Mouse (Mus musculus) myocyte (in vitro differentiated cells): Measurements from ENCODE around the gene Fam71a. TPM values are rescaled to one million over a fixed set of nuclear protein-coding genes. Genes with fewer than 3 reads are reported as not detected.

Experiments used
- H3K27me3 ChIP-seq: one replicate; pipeline ENCODE4 v1.6.1; 2011; ENCODE audit not compliant: control insufficient read depth, insufficient read depth, insufficient read length
- H3K36me3 ChIP-seq: one replicate; pipeline ENCODE4 v1.6.1; 2011; ENCODE audit not compliant: control insufficient read depth, insufficient read depth
- H3K4me2 ChIP-seq: one replicate; pipeline ENCODE4 v1.6.1; 2011; ENCODE audit warnings: low read depth, control low read depth
- H3K4me3 ChIP-seq: one replicate; pipeline ENCODE4 v1.5.1; 2011; ENCODE audit warnings: mild to moderate bottlenecking, control low read depth, moderate library complexity
- H3K79me2 ChIP-seq: one replicate; pipeline ENCODE4 v1.6.1; 2011; ENCODE audit not compliant: control insufficient read depth, insufficient read depth
- H3ac ChIP-seq: one replicate; pipeline ENCODE4 v1.6.1; 2011; ENCODE audit not compliant: control insufficient read depth, insufficient read length
- CEBPB ChIP-seq: IDR thresholded peaks from 2 replicates; pipeline ENCODE4 v1.6.1; 2011; ENCODE audit warnings: mild to moderate bottlenecking, moderate library complexity; ENCODE audit not compliant: poor library complexity, insufficient read depth, severe bottlenecking
- E2F4 ChIP-seq: IDR thresholded peaks from one replicate; pipeline ENCODE4 v1.6.1; 2011; ENCODE audit warnings: mild to moderate bottlenecking, control low read depth, moderate library complexity; ENCODE audit not compliant: insufficient read depth
- MAX ChIP-seq: IDR thresholded peaks from one replicate; pipeline ENCODE4 v1.6.1; 2011; ENCODE audit warnings: low read depth, mild to moderate bottlenecking, control low read depth
- MYOD1 ChIP-seq, 3 experiments: IDR thresholded peaks; one replicate each; pipeline ENCODE4 v1.6.1; 2011; ENCODE audit warnings: control low read depth in 2 of 3, low read depth in 2 of 3, mild to moderate bottlenecking in 2 of 3, moderate library complexity in 1 of 3; ENCODE audit not compliant: insufficient read length in 2 of 3, control insufficient read depth in 1 of 3
- MYOG ChIP-seq, 3 experiments: IDR thresholded peaks; one replicate each; pipeline ENCODE4 v1.6.1; 2011; ENCODE audit warnings: control low read depth in 2 of 3, low read depth in 2 of 3, mild to moderate bottlenecking in 2 of 3; ENCODE audit not compliant: insufficient read length in 2 of 3, control insufficient read depth in 1 of 3, insufficient read depth in 1 of 3
- POLR2A ChIP-seq: IDR thresholded peaks from one replicate; pipeline ENCODE4 v1.6.1; 2011; ENCODE audit warnings: low read depth, mild to moderate bottlenecking, control low read depth, moderate library complexity; ENCODE audit not compliant: insufficient read length
- POLR2AphosphoS2 ChIP-seq: IDR thresholded peaks from one replicate; pipeline ENCODE4 v1.6.1; 2011; ENCODE audit warnings: low read depth, control low read depth; ENCODE audit not compliant: insufficient read length
- REST ChIP-seq: IDR thresholded peaks from one replicate; pipeline ENCODE4 v1.6.1; 2011; ENCODE audit warnings: mild to moderate bottlenecking, control low read depth, moderate library complexity; ENCODE audit not compliant: insufficient read depth, insufficient read length
- SRF ChIP-seq: IDR thresholded peaks from one replicate; pipeline ENCODE4 v1.6.1; 2011; ENCODE audit warnings: low read depth; ENCODE audit not compliant: control insufficient read depth, insufficient read length
- TCF12 ChIP-seq: IDR thresholded peaks from one replicate; pipeline ENCODE4 v1.6.1; 2011; ENCODE audit warnings: mild to moderate bottlenecking, control low read depth; ENCODE audit not compliant: poor library complexity, insufficient read depth, severe bottlenecking
- TCF3 ChIP-seq: IDR thresholded peaks from one replicate; pipeline ENCODE4 v1.6.1; 2011; ENCODE audit warnings: low read depth, control low read depth; ENCODE audit not compliant: insufficient read length
- USF1 ChIP-seq: IDR thresholded peaks from one replicate; pipeline ENCODE4 v1.6.1; 2011; ENCODE audit warnings: low read depth, mild to moderate bottlenecking, control low read depth, moderate library complexity
- polyA plus RNA-seq: library from polyadenylated mRNA; unstranded; fragments of >200 nt; fragmentation: generic; extraction: Trizol; gene quantifications from one replicate; pipeline ENCODE4 v1.2.1, GENCODE M21; 2012; ENCODE audit warnings: missing spikeins

Gene Fam71a
- polyA plus RNA-seq, 1 experiment: not detected

GRCm38 (mm10) chr1:191138874-191139495, 25.6 kb downstream of the Fam71a start:
- H3K36me3 ChIP-seq: no peaks in the 10 kb centered on the region
- H3ac ChIP-seq: no peak overlapping the region
- H3K4me3 ChIP-seq: no peak overlapping the region
- peaks cover 62% of the 10 kb centered on the region for H3K27me3 ChIP-seq
- no peaks in the 10 kb centered on the region for H3K79me2 ChIP-seq
- TF ChIP-seq USF1: no peak
- no peak for TF ChIP-seq POLR2A
- no peak for TF ChIP-seq CEBPB
- TF ChIP-seq POLR2AphosphoS2: no peak
- no peak overlapping the region for H3K4me2 ChIP-seq

DNA sequence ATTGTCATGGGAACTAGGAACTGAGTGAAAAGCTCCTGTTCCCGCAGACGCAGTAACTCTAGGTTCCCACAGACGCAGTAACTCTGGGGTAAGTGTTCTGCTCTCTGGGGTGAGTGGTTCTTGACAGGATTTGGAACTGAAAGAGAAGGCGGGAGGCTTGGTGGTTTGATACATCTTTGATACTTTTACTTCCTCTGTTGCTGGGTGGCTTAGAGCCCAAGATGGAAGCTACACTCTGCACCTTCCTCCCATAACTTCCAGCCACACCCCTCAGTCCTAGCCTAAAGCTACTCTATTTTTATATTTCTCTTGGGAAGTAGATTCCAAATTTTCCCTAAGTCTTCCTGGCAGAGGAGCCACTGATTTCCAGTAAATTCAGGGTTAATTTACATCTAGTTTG, 26.2 kb downstream of the Fam71a start:
- Histone ChIP-seq H3ac (no peak overlapping the region), H3K4me2 (no peak overlapping the region), H3K79me2 (no peaks in the 10 kb centered on the region), H3K36me3 (no peaks in the 10 kb centered on the region), H3K4me3 (no peak overlapping the region), H3K27me3 (peaks cover 67% of the 10 kb centered on the region)
- TF ChIP-seq TCF12 (no peak), POLR2A (no peak), POLR2AphosphoS2 (no peak)

- Histone ChIP-seq H3K4me2 (no peak overlapping the region), H3K36me3 (no peaks in the 10 kb centered on the region), H3K27me3 (peaks cover 69% of the 10 kb centered on the region), H3K79me2 (no peaks in the 10 kb centered on the region), H3ac (no peak overlapping the region), H3K4me3 (no peak overlapping the region)
- TF ChIP-seq REST (no peak), USF1 (no peak), E2F4 (no peak), POLR2A (no peak), POLR2AphosphoS2 (no peak), MYOD1 (IDR thresholded peaks at IDR 0.05; ENCODE audit: control insufficient read depth in 1 of 3, insufficient read length in 2 of 3, low read depth in 2 of 3) (no peak), SRF (no peak), MAX (no peak), TCF3 (no peak), TCF12 (no peak), MYOG (IDR thresholded peaks at IDR 0.05; ENCODE audit: control insufficient read depth in 1 of 3, insufficient read depth in 1 of 3, insufficient read length in 2 of 3, low read depth in 2 of 3) (no peak), CEBPB (no peak)
Measured at GRCm38 (mm10) chr1:191135406-191135805, 29.2 kb downstream of the Fam71a start.

DNA sequence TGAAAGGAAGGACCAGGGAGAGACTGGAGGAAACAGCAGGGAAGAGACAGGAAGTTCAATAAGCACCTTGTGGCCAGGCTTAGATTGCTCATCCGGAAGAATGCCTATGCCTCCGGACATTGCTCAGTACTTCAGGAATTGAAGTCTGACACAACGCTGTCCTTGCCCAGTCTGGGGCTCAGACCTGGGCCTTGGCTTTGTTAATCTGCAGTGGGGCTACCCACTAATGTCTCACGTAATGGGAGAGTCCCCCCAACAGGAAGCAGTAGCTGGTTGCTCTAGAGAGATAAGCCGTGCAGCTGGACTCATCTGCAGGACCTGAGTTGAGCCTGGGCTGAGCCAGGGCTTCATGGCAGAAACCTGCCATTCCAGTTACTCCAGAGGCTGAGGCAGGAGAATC, 31.7 kb downstream of the Fam71a start:
- H3ac ChIP-seq: no peak overlapping the region
- peaks cover 51% of the 10 kb centered on the region for H3K27me3 ChIP-seq
- H3K79me2 ChIP-seq: no peaks in the 10 kb centered on the region
- H3K36me3 ChIP-seq: no peaks in the 10 kb centered on the region
- H3K4me2 ChIP-seq: no peak overlapping the region
- H3K4me3 ChIP-seq: no peak overlapping the region
- no peak for TF ChIP-seq POLR2A
- no peak for TF ChIP-seq USF1
- TF ChIP-seq TCF3: no peak
- no peak for TF ChIP-seq POLR2AphosphoS2
- no peak for TF ChIP-seq MYOD1 (IDR thresholded peaks at IDR 0.05; ENCODE audit: control insufficient read depth in 1 of 3, insufficient read length in 2 of 3, low read depth in 2 of 3)
- TF ChIP-seq TCF12: no peak

GRCm38 (mm10) chr1:191132240-191132639, 32.4 kb downstream of the Fam71a start:
- peaks cover 44% of the 10 kb centered on the region for H3K27me3 ChIP-seq
- H3K36me3 ChIP-seq: no peaks in the 10 kb centered on the region
- no peak overlapping the region for H3K4me2 ChIP-seq
- no peak overlapping the region for H3K4me3 ChIP-seq
- H3K79me2 ChIP-seq: no peaks in the 10 kb centered on the region
- TF ChIP-seq MAX: no peak
- TF ChIP-seq E2F4: no peak
- no peak for TF ChIP-seq USF1
- no peak for TF ChIP-seq POLR2AphosphoS2
- no peak for TF ChIP-seq TCF12
- no peak overlapping the region for H3ac ChIP-seq
